Mouse (Mus musculus): ENCODE results near the gene Gas7.

Gene Gas7

DNA sequence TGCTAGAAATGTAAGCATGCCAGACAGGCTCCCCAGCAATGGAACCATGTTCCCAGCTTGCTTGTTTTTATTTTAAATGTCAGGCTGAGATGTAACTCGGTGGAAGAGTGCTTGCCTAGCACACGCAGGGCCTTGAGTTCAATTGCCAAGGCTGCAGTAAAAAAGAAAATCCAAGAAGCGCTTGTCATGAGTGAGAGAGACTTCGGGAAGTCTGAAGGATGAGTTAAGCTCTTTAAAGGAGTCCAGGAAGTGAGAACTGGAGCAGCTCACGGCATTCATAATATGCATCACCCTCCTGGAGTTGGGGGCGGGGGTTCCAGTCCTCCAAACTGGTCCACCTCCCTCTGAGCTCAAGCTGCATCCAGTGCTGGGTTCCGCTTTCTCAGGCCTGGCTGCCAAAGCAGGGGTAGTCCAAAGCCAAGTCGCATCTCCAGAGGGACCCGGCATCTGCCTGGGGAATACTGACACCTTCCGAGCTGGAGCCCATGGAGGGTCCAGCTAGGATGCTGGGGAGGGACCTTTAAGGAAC lies 34.5 kb downstream of the Gas7 start:
- DNase-seq: no peak

DNA sequence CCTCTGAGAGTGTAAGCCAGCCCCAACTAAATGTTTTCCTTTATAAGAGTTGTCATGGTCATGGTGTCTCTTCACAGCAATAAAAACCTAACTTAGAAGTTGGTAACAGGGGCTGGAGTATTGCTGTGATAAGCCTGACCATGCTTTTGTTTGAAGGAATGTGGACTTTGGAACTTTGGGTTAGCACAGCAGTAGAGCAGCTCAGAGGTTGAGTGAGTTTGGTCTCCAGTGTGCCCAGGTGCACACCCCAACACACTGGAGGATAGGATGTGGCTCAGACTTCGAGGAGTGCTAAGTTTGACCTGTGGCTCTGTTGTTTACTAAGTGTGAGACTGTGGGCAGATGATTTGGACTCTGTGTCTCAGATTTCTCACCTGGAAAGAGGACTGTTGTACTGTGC lies 41.6 kb downstream of the Gas7 start:
- DNase-seq: no peak

DNA sequence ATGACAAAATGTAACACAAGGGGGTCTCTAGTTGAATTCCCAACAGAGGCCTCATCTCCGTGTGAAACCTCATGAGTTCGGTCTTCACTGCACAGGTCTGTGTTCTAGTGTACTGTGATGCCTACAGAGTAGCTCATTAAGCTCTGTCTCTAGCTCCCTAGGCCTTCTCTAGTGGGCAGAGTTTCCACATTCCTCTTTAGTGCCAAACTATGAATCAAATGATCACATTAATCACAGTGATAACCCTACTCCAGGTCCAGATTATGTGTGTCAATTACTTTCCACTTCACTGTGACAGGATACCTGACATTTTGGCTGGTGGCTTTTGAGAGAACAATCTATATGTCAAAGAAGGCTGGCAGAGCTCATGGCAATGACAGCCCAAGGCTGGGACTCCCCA lies 44.9 kb downstream of the Gas7 start:
- no peak for DNase-seq

DNA sequence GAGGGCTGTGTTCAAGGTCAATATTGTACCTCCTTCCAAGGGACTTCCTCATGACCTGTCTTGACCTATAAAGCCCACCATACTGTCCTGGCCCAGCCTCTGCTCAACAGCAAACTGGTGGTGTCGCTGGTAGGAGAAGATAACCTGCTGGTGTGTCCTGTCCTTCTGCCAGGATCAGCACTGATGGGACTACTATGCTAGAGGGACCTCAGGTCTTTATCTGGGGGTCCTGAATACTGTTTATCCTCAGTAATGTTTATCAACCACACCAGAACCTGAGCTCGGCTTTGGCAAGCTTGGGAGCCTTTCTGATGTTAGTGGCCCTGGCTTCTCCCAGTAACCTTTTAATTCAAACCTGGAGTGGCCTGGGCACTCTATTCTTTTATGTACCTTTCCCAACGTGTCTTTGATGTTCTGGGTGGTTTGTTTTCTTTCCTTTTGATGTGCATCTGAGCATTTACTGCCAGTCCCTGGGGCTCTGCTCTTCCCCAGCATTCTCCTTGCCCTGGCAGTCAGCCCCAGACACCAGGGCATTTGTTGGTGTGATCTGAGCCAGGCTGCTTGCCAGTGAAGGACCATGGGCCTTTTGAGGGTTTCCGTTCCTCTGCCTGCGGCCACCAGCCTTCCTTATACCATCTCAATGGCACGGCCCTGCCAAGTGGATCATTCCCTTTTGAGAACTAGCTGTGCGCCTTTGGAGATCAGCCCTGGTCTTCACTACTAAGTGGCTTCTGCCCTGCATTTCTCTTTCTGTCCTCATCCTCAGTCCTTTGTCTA lies 46.4 kb downstream of the Gas7 start:
- DNase-seq: no peak

DNA sequence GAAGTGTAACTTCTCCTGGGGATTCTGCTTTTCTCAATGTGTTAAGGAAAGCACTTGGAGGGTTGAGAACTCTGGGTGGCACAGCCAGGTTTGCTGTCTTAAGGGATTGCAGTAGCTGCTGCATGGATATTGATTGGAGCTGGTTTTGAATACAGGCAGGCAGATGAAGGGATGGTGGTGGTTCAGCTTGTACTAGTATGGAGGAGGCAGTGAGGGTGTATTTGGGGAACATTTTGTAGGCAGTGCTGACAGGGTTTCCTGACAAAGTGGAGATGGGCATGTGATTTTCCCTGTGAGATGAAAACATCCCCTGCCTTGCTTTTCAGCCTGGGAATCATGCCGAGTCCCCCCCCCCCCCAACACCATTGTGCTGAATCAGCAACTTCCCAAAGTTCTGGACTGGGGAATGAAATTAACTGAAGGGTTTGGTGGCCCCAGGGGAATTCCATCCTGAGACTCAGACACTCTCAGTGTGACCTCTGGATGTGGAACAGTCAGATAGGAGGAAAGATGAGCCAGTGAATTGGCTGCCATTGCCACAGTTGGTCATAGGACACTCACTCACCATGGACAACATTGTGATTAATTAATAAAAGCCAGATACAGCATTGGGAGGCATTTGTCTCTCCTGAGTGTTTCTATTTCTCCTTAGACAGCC lies 54.1 kb downstream of the Gas7 start:
- no peak for DNase-seq

DNA sequence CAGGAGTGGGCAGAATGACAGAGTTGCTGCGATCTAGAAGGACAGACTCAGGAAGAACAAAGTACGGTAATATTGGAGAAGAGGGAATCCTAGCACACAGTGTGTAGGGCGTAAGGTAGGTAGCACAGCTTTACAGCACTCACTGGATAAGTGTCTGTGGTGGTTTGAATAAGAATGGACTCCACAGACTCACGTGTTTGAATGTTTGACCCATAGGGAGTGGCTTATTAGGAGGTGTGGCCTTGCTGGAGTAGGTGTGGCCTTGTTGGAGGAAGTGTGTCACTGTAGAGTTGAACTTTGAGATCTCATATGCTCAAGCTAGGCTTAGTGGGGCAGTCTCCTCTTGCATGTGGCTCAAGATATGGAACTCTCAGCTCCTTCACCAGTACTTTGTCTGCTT lies 55.6 kb downstream of the Gas7 start:
- no peak for DNase-seq

DNA sequence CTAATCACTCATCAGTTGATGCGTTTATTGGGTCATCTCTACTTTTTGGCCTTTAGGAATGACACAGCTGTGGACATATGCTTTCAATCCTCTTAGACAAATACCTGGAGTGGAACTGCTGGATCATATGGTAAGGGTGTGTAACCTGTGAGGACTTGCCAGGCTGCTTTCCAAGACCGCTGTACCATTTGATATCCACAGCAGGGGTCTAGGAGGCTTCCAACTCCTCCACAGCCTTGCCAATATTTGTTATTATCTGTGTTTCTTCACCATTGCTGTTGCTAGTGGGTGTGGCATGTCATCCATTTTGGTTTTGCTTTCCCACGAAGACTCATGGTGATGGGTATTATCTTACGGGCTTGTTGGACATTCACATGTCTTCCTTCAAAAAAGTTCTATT lies 57.8 kb downstream of the Gas7 start:
- no peak for DNase-seq

DNA sequence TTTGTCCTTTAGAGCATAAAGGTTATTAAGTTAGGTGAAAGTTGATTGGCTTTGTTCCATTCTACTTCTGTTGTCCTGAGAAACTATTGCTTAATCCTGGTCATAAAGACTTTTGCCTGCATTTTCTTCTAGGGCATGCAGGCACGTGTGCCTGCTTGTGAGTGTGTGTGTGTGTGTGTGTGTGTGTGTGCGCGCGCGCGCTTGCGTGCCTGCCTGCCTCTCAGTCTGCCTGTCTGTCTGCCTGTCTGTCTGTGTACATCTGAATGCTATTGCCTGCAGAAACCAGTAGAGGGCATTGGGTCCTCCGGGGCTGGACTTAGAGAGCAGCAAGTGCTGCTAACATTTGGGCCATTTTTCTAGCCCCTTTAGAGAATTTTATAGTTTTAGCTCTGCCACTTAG lies 59.2 kb downstream of the Gas7 start:
- DNase-seq: peak in 1 of 2 experiments; percentile 37

DNA sequence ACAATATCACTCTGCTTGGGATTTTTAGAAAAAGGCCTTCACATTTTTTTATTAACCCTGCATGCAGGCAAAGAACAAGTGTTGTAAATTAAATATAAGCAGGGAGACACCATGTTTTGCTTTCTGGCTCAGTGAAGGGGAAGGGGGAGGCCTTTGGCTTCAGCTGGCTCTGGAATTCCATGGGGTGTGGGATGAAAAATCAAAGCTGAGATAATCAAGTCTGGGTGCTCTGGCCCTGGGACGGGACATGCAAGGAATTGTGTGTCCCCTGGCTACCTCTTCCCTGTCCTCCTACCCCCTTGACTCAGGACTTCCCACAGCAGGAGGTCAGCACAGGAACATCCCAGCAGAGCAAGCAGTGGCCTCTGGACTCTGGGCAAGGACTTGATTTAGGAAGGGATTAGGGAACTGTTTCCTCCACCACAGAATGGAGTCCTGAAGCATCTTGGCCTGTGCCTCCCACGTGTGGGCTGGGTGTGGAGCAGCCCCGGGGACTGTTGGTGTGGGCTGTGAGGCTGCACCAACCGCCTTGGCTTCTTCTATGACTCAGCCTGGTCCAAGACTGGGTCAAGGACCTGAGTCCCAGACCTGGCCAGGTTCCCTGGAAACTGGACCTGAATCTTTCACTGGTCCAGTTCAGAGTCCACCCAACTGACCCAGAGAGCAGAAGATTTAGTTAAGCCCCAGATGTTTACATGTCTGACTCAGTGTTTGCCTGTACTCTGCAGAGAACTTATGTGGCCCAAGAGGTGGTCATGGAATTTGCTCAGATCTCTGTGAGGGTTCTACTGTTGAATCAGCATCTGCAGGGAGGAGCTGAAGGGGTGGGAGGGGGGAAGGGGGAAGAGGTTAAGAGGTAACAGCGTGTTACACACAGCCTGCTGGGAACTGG lies 60.0 kb downstream of the Gas7 start:
- DNase-seq: peak; percentile 84 to 94

DNA sequence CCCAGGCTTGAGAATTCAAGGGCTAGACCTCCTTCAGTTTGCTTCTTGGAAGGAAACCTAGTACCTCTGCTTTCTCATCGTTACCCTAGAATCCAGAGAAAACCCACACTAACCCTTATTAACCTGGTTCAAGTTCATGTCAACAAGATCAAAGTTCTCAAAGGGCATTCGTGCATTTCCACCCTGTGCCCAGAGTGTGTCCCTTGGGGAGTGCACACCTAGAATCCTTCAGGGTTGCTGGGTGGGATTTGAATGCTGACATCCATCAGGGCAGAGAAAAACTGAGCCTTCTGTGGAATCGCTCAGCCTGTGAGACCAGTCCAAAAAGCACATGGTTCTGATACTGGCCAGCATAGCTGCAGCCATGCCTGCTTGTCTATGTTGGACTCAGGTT lies 60.7 kb downstream of the Gas7 start:
- DNase-seq: no peak

DNA sequence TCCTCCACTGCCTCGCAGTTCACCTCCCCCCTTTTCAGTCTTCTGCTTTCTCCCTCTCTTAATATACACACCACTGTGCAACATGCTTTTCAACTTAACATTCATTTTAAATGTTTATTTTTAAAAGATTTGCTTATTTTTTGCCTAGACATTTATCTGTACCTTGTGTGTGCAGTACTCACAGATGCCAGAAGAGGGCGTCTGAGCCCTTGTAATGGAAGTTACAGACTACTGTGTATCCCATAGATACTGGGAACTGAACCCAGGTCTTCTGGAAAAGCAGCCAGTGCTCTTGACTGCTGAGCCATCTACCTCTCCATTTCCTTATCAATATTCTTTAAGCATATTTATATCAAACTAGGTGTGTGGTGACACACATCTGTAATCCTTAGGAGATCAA lies 62.5 kb downstream of the Gas7 start:
- DNase-seq: no peak

DNA sequence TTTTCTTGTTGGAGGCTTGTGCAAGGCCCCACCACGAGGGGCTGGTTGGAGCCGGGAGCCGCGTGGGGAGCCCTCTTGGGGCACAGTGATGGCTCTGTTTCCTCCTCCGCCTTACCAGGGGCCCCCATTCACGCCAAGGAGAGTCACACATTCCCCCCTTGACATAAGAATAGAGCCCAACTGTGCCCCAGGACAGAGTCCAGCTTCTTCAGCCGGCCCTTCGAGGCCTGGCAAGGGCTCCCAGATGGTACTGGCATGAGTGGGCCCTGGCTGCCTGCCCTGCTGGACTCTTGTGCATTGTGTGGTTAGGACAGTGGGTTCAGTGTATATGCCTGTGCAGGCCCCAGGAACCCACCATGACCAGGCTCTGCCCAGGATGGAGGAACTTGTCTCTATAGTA lies 63.7 kb downstream of the Gas7 start:
- peak; percentile 36 to 64 for DNase-seq

DNA sequence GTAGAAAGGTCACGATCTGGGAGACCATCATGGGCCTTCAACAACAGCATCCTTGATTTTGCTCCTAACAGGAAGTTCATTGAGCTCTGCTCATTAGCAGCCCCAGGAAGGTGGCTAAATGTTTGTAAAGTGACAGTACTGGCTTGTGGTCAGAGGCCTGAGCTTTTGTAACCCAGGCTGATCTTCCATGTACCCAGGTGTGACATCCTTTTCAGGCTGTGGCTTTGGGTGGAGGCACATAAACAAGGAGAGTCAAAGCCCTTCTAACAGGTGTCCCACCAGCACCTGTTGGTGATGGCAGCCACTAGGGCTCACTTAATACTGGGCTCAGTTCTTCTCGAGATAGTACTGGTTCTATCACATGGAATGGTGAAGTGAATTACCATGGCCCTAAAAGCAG lies 67.4 kb downstream of the Gas7 start:
- no peak for DNase-seq

DNA sequence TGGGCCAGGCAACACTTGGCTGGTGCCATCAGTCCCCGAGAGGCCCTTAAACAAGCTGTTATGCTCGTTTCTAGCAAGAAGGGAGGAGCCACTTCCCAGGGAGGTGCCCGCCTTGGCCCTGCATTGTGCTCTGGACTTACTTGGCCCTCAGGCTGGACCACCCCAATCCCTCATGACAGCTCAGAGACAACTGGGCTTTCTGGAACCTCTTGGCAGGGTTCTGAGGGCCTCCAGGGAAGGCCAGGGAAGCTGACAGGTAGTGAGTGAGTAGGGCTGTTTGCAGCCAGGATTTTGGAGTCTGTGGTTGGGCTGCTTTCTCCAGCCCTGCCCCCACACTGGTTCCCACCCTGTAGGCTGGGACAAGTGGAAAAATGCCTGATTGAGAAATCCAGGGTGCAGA lies 68.6 kb downstream of the Gas7 start:
- DNase-seq: peak in 1 of 2 experiments; percentile 65

DNA sequence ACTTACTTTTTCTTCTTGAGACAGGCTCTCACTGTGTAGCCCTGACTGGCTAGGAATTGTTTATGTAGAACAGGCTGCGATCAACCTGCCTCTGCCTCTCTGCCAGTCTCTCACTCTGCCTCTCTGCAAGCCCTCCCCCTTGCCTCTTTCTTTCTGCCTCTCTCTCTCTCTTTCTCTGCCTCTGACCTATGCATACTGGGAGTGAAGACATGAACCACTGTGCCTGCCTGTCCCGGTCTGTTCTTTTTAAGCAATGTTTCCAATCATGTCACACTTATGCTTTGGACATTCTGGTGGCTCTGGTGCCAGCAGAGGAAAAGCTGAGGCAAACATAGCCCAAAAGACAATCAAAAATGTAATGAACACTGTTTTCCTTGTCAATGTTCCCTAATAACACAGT lies 69.5 kb downstream of the Gas7 start:
- DNase-seq: no peak

DNA sequence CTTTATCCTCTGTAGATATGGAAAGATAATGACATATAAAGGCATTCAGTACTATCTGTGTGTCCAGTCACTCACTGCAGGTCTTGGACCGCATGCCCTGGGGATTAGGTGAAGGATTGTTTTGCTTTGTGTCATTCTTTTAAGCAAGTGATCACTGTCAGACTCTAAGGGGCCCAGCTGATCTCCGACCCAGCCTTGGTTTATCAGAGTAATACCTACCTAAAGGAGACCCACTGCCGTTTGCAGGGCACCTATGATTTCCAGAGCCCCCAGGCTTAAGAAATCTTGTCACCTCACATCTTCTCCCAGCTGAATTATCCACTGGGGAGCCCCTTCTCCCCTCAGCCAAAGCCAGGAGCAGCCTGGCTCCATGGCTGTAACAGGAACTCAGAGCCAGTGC lies 70.6 kb downstream of the Gas7 start:
- DNase-seq: no peak

DNA sequence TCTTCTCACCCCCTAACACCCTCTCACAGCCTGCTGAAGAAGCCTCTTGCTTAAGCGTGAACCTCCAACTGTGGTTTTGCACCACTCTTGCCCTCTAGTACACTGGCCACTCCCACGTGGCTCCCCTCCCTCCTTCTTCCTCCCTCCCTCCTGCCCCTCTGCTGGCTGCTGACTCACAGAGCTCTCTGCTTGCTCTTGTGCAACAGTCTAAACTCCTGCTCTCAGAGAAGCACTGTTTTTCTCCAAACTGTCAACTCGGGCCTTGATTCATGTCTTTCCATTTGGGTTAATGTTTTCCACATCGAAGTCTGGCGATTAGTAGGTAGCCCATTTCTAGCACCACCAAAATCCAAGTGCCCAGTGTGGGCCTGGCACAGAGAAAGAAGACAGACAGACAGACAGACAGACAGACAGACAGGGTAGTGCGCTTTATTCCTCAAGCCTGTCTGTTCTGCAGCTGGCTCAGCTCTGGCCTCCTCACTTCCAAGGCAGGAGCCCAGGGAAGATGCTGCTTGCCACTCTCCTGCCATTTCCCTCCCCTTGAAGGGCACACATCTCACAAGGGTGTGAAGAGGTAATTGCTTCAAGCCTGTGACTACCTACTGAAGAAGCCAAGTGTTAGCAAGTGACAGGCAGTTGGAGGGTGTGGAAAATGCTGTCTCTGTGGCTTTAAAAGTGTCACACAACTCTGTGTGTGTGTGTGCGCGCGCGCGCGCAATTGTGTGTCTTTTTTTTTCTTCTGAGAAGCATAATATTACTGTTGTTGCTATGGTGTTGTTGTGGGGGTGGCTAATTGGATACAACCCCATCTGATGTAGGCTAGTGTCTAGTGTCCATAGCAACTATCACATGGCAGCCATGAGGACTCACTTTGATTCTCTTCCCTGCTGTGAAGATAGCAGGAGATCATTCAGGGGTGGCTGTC lies 71.6 kb downstream of the Gas7 start:
- DNase-seq: peak; percentile 76 to 92

DNA sequence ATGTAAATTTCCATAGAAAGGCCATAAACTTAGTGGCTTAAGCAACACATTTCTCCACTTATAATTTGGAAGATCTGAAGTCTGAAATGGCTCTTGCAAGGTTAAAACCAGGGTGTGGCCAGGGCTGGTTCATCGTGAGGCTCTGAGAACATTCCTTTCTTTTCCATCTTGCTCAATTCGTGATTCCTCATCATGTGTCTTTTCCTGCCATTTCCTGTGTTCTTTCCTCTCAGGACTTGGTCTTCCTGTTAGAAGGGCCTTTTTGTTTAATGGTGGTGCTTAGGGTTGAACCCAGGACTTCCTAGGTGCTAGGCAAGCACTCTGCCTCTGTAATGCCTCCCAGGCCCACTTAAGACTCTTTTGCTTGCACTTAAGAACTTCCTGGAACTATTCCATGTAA lies 76.0 kb downstream of the Gas7 start:
- no peak for DNase-seq

DNA sequence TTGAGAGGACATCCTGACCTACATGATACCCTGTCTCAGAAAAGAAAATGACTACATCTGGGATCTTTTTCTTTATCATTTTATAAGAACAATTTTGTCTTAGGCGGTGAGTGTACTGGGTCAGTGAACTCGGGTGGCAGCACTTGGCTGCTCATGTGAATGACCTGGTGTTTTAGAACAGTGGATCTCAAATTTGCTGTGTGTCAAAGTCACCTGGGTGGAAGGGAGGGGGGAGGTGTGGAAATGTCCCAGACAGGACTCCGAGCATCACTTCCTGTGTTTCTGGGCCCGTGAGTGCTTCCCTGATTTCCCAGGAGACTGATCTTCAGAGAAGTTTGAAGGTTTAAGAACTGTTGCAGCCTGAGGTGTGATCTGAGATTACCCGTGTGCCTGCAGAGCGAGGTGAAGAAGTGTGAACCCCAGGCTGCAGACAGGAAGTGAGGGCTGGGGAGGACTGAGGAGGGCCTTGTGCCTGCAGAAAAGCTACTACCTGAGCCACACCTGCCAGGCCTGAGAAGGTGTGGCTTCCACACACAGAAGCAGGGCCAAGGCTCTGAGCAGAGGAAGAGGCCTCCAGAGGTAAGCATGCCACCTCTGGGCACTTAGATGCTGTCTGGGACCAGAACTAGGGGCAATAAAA lies 76.8 kb downstream of the Gas7 start:
- peak in 1 of 2 experiments; percentile 51 for DNase-seq

DNA sequence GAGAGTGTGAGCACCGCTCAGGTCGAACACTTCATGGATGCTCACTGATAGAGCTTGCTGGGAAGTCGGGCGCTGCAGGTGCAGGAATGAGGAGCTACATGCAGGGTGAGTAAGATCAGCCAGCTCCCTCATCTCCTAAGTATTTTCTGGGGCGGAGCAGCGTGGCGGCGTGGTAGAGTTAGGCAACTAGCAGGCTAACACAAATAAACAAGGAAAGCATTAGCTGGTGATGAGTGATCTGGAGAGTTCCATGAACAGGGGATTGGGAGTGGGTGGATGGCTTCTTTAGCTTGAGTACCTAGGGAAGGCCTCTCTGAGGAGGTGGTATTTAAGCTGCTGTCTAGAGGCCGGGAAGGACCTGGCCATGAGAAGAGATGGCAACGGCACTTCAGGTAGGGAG lies 77.5 kb downstream of the Gas7 start:
- no peak for DNase-seq

DNA sequence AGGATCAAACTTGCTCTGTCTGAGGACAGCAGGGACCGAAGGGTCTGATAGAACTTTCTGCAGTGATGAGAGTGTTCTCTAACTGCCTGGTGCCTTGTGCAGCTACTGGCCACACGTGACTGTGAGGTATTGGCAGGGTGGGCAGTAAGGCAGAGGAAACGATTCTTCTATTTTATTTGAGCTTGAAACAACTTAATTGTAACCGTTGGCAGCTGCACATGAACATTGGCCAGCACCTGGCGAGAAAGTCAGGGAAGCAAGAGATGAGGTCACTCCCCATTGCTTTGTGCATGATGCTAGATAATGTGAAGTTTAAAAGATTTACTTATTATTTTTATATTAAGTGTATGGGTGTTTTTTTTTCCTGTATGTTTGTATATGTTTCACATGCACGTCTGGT lies 77.9 kb downstream of the Gas7 start:
- no peak for DNase-seq

DNA sequence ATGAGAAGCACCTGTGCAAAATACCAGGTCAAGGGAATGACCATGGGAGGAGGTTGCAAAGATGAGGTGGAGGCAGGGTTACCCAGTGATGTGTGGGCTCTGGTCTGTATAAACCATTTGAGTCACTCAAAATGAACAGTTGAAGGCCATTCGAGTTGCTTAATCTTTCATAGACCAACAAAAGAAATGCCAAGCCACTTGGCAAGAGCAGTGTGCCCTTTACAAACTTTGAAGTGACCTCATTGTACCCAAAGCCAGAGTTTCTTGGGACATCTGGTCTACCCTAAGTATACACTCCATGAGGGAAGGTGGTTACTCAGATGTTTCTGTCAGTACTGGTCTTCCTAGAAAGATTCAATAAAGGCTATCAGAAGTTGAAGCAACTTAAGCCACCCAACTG lies 80.5 kb downstream of the Gas7 start:
- no peak for DNase-seq

Measured in kidney, postnatal 25 days (tissue).